Mouse (Mus musculus): ENCODE results near the gene Agpat1. TPM values are rescaled to one million over a fixed set of nuclear protein-coding genes. Genes with fewer than 3 reads are reported as not detected.

The Agpat1 gene
- polyA plus RNA-seq, 1 experiment from 2014 or later, result 83.3 TPM

GRCm38 (mm10) chr17:34643379-34643778 lies 39.3 kb downstream of the Agpat1 start:
- no peaks in the 10 kb centered on the region for H3K36me3 ChIP-seq (ENCODE audit: control insufficient read depth, insufficient read depth, low read length)
- DNase-seq (ENCODE audit: low spot score), result no peak
- no peaks in the 10 kb centered on the region for H3K27me3 ChIP-seq (ENCODE audit: control insufficient read depth, insufficient read depth, low read length)
- no peak overlapping the region for H3K4me2 ChIP-seq (ENCODE audit: low read depth)
- H3K9me3 ChIP-seq (ENCODE audit: control insufficient read depth, low read length), result no peaks in the 10 kb centered on the region
- no peak overlapping the region for H3K9ac ChIP-seq (ENCODE audit: low read length)
- WGBS, result 89% methylated on average over 4 of the region's 4 CpGs
- H3K4me1 ChIP-seq (ENCODE audit: control insufficient read depth, insufficient read depth, low read length), result peaks cover 16% of the 10 kb centered on the region
- no peak for ATAC-seq (ENCODE audit: insufficient read depth, low FRiP score, low TSS enrichment)
- H3K27ac ChIP-seq (ENCODE audit: low read depth, low read length), result no peak overlapping the region
- no peak overlapping the region for H3K4me3 ChIP-seq (ENCODE audit: low read depth, low read length)

GRCm38 (mm10) chr17:34643944-34644343 lies 39.9 kb downstream of the Agpat1 start:
- no peaks in the 10 kb centered on the region for H3K27me3 ChIP-seq (ENCODE audit: control insufficient read depth, insufficient read depth, low read length)
- H3K27ac ChIP-seq (ENCODE audit: low read depth, low read length), result no peak overlapping the region
- no peaks in the 10 kb centered on the region for H3K36me3 ChIP-seq (ENCODE audit: control insufficient read depth, insufficient read depth, low read length)
- H3K9ac ChIP-seq (ENCODE audit: low read length), result no peak overlapping the region
- H3K4me2 ChIP-seq (ENCODE audit: low read depth), result no peak overlapping the region
- peaks cover 17% of the 10 kb centered on the region for H3K4me1 ChIP-seq (ENCODE audit: control insufficient read depth, insufficient read depth, low read length)
- 84% methylated on average over 10 of the region's 10 CpGs for WGBS
- no peak for DNase-seq (ENCODE audit: low spot score)
- ATAC-seq (ENCODE audit: insufficient read depth, low FRiP score, low TSS enrichment), result no peak
- H3K9me3 ChIP-seq (ENCODE audit: control insufficient read depth, low read length), result no peaks in the 10 kb centered on the region
- no peak overlapping the region for H3K4me3 ChIP-seq (ENCODE audit: low read depth, low read length)

GRCm38 (mm10) chr17:34644608-34645007 lies 40.5 kb downstream of the Agpat1 start, which contains the start of gene Fkbpl:
Gene Fkbpl (plus strand): TSS chr17:34644764.
- no peaks in the 10 kb centered on the region for H3K27me3 ChIP-seq (ENCODE audit: control insufficient read depth, insufficient read depth, low read length)
- ATAC-seq (ENCODE audit: insufficient read depth, low FRiP score, low TSS enrichment), result peak; percentile 70
- under 1% methylated on average over 16 of the region's 16 CpGs for WGBS
- H3K4me3 ChIP-seq (ENCODE audit: low read depth, low read length), result peak within 1 kb of the TSS; percentile 50
- H3K9me3 ChIP-seq (ENCODE audit: control insufficient read depth, low read length), result no peaks in the 10 kb centered on the region
- peak within 1 kb of the TSS; percentile 55 for H3K9ac ChIP-seq (ENCODE audit: low read length)
- peaks cover 17% of the 10 kb centered on the region for H3K4me1 ChIP-seq (ENCODE audit: control insufficient read depth, insufficient read depth, low read length)
- H3K36me3 ChIP-seq (ENCODE audit: control insufficient read depth, insufficient read depth, low read length), result no peaks in the 10 kb centered on the region
- H3K4me2 ChIP-seq (ENCODE audit: low read depth), result peak within 1 kb of the TSS; percentile 61
- H3K27ac ChIP-seq (ENCODE audit: low read depth, low read length), result no peak within 1 kb of the TSS
- peak; percentile 95 for DNase-seq (ENCODE audit: low spot score)

GRCm38 (mm10) chr17:34645256-34645829 lies 41.3 kb downstream of the Agpat1 start:
- no peaks in the 10 kb centered on the region for H3K27me3 ChIP-seq (ENCODE audit: control insufficient read depth, insufficient read depth, low read length)

GRCm38 (mm10) chr17:34645831-34646511 lies 41.9 kb downstream of the Agpat1 start:
- peaks cover 3% of the 10 kb centered on the region for H3K36me3 ChIP-seq (ENCODE audit: control insufficient read depth, insufficient read depth, low read length)
- H3K9ac ChIP-seq (ENCODE audit: low read length), result no peak overlapping the region
- WGBS, result 92% methylated on average over 30 of the region's 30 CpGs
- H3K4me3 ChIP-seq (ENCODE audit: low read depth, low read length), result no peak overlapping the region
- H3K4me2 ChIP-seq (ENCODE audit: low read depth), result no peak overlapping the region
- no peaks in the 10 kb centered on the region for H3K27me3 ChIP-seq (ENCODE audit: control insufficient read depth, insufficient read depth, low read length)
- H3K4me1 ChIP-seq (ENCODE audit: control insufficient read depth, insufficient read depth, low read length), result peaks cover 17% of the 10 kb centered on the region
- H3K27ac ChIP-seq (ENCODE audit: low read depth, low read length), result no peak overlapping the region
- H3K9me3 ChIP-seq (ENCODE audit: control insufficient read depth, low read length), result no peaks in the 10 kb centered on the region
- ATAC-seq (ENCODE audit: insufficient read depth, low FRiP score, low TSS enrichment), result no peak
- DNase-seq (ENCODE audit: low spot score), result no peak

More at GRCm38 (mm10) chr17:34645256-34645829, 41.3 kb downstream of the Agpat1 start:
- Histone ChIP-seq H3K36me3 (ENCODE audit: control insufficient read depth, insufficient read depth, low read length) (peaks cover 2% of the 10 kb centered on the region; the same call in 1 of the 2 replicates), H3K4me3 (ENCODE audit: low read depth, low read length) (peak overlapping the region; percentile 50), H3K9me3 (ENCODE audit: control insufficient read depth, low read length) (no peaks in the 10 kb centered on the region), H3K4me1 (ENCODE audit: control insufficient read depth, insufficient read depth, low read length) (peaks cover 17% of the 10 kb centered on the region), H3K9ac (ENCODE audit: low read length) (peak overlapping the region; percentile 55), H3K27ac (ENCODE audit: low read depth, low read length) (no peak overlapping the region), H3K4me2 (ENCODE audit: low read depth) (peak overlapping the region; percentile 61)
- no peak for DNase-seq (ENCODE audit: low spot score)
- 46% methylated on average over 10 of the region's 10 CpGs for WGBS
- ATAC-seq (ENCODE audit: insufficient read depth, low FRiP score, low TSS enrichment), result no peak

- peak within 1 kb of the TSS; percentile 91 for H3K9ac ChIP-seq (ENCODE audit: low read length)
- H3K27me3 ChIP-seq (ENCODE audit: control insufficient read depth, insufficient read depth, low read length), result no peaks in the 10 kb centered on the region
- H3K4me3 ChIP-seq (ENCODE audit: low read depth, low read length), result peak within 1 kb of the TSS; percentile 94
- peaks cover 10% of the 10 kb centered on the region for H3K36me3 ChIP-seq (ENCODE audit: control insufficient read depth, insufficient read depth, low read length)
- peak within 1 kb of the TSS; percentile 70 for H3K4me2 ChIP-seq (ENCODE audit: low read depth)
- H3K9me3 ChIP-seq (ENCODE audit: control insufficient read depth, low read length), result no peaks in the 10 kb centered on the region
- 1% methylated on average over 65 of the region's 66 CpGs for WGBS
- DNase-seq (ENCODE audit: low spot score) (peak; percentile 94), ATAC-seq (ENCODE audit: insufficient read depth, low FRiP score, low TSS enrichment) (peak; percentile 97)
- peaks cover 17% of the 10 kb centered on the region for H3K4me1 ChIP-seq (ENCODE audit: control insufficient read depth, insufficient read depth, low read length)
- peak within 1 kb of the TSS; percentile 20; the same call in 1 of the 2 replicates for H3K27ac ChIP-seq (ENCODE audit: low read depth, low read length)
Measured at GRCm38 (mm10) chr17:34646906-34647787, 43.1 kb downstream of the Agpat1 start, which contains the start of gene Atf6b. Gene Atf6b (plus strand): TSS chr17:34647146.

- H3K4me1 ChIP-seq (ENCODE audit: control insufficient read depth, insufficient read depth, low read length), result peaks cover 17% of the 10 kb centered on the region
- no peak for ATAC-seq (ENCODE audit: insufficient read depth, low FRiP score, low TSS enrichment)
- peak overlapping the region; percentile 94 for H3K4me3 ChIP-seq (ENCODE audit: low read depth, low read length)
- H3K9me3 ChIP-seq (ENCODE audit: control insufficient read depth, low read length), result no peaks in the 10 kb centered on the region
- H3K27me3 ChIP-seq (ENCODE audit: control insufficient read depth, insufficient read depth, low read length), result no peaks in the 10 kb centered on the region
- peaks cover 17% of the 10 kb centered on the region for H3K36me3 ChIP-seq (ENCODE audit: control insufficient read depth, insufficient read depth, low read length)
- H3K4me2 ChIP-seq (ENCODE audit: low read depth), result peak overlapping the region; percentile 70
- no peak overlapping the region for H3K9ac ChIP-seq (ENCODE audit: low read length)
- H3K27ac ChIP-seq (ENCODE audit: low read depth, low read length), result no peak overlapping the region
- DNase-seq (ENCODE audit: low spot score), result no peak
- 86% methylated on average over 16 of the region's 16 CpGs for WGBS
Measured at GRCm38 (mm10) chr17:34648141-34648890, 44.3 kb downstream of the Agpat1 start.

Measured in neural tube, embryonic 11.5 days (tissue).